Mouse (Mus musculus) cerebellum, adult 9-11 months (tissue): ENCODE measurements around the gene Ormdl3.
A peak's percentile ranks its signal among the peaks of the same experiment; 100 is the strongest.
"Not testable (repeated sequence)": the region's sequence is repeated elsewhere in the genome, so short reads cannot be mapped to it uniquely, and the experiment has no call there.

Source experiments
- DNase-seq: peaks from one replicate; pipeline ENCODE4 v3.0.0; 2022

Ormdl3 gene

GRCm38 (mm10) chr11:98586892-98587563 lies at the start of gene Ormdl3:
Ormdl3 (minus strand) TSS chr11:98587368.
- DNase-seq = peak; percentile 96

DNA sequence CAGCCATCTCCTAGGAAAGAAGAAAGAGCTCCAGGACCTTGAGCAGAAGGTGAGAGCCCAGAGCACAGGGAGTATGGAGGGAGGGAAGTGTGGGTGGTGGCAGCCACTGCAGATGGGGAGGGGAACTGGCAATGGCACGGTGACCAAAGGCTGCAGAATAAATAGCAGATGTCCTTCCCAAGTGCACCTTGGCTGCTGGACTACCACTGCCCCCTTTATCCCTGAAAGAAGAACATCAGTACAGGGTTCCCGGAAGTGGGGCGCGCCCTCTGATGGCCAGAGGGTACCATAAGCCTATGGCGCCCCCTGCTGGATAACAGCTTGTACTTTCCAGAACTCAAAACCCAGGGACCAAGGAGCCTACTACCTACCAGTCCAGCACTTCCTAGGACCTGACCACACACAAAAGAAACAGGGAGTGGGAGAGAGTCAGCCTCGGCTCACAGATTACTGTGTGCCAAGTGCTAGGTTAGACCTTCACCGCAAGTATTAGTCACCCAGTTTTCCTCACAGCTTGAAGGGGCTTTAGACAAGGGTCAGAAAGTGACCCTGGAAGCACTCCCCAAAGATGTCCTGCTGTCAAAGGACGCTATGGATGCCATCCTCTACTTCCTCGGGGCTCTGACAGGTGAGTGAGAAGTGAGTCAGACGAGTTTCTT lies 48.3 kb upstream of the Ormdl3 start:
- not testable (repeated sequence) for DNase-seq

DNA sequence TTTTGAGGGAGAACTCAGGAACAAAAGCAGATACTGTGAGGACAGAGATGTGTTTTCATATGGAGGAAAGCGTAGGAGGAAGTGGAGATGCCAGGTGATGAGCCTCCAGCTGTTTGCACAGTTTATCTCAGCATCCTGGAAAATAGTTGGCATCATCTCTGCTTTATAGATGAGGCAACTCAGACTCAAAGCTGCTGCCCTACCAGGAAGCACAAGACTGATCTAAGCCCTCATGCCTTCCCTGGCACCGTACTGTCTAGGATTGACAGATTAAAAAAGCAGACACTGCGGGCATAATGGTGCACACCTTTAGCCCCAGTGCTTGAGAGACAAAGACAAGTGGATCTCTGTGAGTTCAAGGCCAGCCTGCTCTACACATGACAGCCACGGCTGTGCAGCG lies 43.5 kb upstream of the Ormdl3 start:
- no peak for DNase-seq

- no peak for DNase-seq
Measured at GRCm38 (mm10) chr11:98628706-98629105, 41.5 kb upstream of the Ormdl3 start.

GRCm38 (mm10) chr11:98625611-98626410 lies 38.6 kb upstream of the Ormdl3 start, which contains the start of the genes Gm12355 and Gsdma3:
Gm12355 (minus strand) TSS chr11:98625661.
Gsdma3 (plus strand) TSS chr11:98626360.
- DNase-seq = no peak

- not testable (repeated sequence) for DNase-seq
Measured at GRCm38 (mm10) chr11:98624381-98624780, 37.2 kb upstream of the Ormdl3 start.

GRCm38 (mm10) chr11:98623981-98624380 lies 36.8 kb upstream of the Ormdl3 start:
- not testable (repeated sequence) for DNase-seq

DNA sequence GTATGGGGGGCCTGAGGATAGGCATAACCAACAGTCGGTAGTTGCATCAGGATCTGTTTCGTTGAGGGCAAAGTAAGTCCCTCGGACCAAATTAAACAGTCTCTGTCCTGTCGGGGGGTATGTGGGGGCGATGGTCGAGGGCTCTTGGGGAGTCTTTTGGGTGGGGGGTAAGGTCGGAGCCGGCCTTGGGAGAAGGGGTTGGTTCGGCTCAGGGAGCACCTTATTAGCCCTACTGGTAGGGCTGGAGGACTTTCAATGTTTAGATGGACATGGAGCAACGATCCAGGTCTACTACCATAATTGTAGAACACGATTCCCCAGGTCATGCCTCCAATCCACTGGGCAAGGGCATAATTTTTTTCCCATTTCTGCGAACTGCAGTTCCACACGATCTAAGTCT lies 33.6 kb upstream of the Ormdl3 start:
- DNase-seq = no peak

DNA sequence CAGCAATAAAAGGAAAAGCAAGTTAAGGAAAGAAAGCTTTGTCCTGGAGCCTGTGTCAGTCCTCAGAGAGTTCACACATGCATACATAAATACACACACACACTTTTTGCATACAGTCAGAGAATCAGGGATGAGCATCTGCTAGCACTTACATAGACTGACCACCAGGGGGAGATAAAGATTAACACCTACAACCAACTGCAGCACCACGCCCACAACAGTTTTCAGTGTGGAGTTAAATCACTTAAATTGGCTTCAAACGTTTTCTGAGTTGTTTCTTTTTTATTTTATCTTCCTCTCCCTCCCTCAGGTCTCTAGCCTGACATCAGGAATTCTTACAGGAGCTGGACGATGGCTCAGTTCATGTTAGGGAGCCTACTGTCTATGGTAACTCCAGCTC lies 19.6 kb upstream of the Ormdl3 start:
- DNase-seq = no peak

- DNase-seq = not testable (repeated sequence)
Measured at GRCm38 (mm10) chr11:98604911-98605310, 17.7 kb upstream of the Ormdl3 start.

- no peak for DNase-seq
Measured at GRCm38 (mm10) chr11:98603953-98604352, 16.8 kb upstream of the Ormdl3 start.

- no peak for DNase-seq
Measured at GRCm38 (mm10) chr11:98602090-98602690, 15.0 kb upstream of the Ormdl3 start.

DNA sequence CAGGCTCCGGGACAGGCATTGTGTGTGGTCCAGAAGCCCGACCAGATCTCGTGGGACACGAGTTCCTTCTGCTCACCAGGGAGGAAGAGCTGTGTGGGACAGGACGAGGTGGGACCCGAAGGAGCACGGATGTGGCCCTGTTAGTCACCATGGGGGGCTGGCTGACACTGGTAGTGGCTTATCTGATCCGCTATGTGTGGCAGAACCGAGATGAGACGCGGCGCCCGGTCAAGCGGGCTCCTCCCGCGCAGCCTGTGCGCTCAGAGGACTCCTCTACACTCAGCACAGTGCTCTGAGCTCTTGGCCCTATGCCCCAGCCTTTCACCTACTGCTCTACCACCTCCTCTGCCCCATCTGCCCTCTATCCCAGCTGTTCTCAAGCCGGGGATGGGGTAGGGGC lies 12.1 kb upstream of the Ormdl3 start:
- DNase-seq = no peak

GRCm38 (mm10) chr11:98598851-98599290 lies 11.7 kb upstream of the Ormdl3 start:
- DNase-seq = peak; percentile 78

- DNase-seq = no peak
Measured at GRCm38 (mm10) chr11:98597991-98598390, 10.8 kb upstream of the Ormdl3 start, which contains the start of gene Lrrc3c. Lrrc3c (plus strand) TSS chr11:98598291.

DNA sequence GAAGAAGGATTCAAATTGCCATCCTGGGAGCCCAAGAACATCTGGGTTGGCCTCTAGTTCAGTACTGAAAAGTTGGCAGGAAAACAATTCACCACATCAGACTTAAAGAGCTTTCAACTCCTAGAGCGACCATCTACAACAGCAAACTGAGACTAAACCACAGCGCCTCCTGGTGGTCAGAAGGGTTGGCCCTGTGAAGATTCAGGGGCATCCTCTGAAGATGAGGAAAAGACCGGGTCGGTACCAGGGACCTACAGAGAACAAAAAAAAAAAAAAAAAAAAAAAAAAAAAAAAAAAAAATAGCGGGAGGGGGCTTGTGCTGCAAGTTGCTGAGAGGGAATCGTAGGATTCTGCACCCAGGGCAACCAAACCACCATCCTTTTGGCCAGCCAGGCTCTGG lies 10.2 kb upstream of the Ormdl3 start:
- DNase-seq = no peak

DNA sequence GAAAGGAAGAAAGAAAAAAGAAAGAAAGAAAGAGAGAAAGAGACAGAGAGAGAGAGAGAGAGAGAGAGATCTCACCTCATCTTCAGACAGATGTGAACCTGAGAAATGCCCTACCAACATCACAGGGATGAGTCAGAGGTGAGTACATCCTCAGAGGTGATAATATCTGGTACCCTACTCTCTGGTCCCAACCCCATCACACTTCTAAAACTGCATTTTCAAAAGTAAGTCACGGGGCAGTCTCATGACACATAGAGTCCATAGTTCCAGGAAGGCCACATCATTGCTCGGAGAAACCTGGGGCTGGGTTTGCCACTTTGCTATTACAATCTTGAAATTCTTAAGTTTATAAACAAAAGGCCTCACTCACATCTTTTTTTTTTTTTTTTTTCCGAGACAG lies 8.8 kb upstream of the Ormdl3 start:
- DNase-seq = no peak

DNA sequence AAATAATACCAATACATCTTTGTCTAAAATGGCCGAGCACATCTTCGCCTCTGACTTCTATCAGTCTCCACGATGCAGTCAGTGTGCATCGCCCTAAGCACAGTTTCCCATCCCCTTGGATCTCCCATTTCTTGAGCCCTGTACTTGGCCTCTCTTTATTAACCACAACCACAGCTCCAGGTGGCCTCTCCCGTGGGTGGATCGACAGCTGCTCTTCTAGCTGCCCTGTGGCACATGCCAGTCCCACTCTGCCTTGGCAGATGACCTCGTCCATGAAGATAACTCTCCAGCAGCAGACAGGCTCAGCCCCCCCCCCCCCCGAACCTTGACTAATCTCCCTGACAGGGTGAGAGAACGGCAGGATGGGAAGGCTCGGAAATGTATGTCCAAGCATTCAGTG lies 8.3 kb upstream of the Ormdl3 start:
- DNase-seq = no peak

DNA sequence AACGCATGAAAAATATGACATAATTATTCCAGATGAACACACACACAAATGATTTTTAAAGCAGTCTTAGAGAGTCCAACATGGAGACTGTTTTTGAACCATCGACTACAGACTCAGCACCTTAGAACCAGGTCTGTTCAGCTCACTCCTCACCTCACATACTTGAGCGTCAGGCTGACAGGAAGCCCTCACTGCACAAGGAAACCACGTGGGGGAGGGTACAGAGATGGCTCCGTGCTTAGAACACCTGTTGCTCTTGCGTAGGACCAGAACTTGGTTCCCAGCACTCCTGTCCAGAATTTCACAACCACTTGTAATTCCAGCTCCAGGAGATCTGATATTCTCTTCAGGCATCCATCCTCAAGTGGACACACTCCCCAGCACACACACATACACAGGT lies 7.9 kb upstream of the Ormdl3 start:
- DNase-seq = no peak

DNA sequence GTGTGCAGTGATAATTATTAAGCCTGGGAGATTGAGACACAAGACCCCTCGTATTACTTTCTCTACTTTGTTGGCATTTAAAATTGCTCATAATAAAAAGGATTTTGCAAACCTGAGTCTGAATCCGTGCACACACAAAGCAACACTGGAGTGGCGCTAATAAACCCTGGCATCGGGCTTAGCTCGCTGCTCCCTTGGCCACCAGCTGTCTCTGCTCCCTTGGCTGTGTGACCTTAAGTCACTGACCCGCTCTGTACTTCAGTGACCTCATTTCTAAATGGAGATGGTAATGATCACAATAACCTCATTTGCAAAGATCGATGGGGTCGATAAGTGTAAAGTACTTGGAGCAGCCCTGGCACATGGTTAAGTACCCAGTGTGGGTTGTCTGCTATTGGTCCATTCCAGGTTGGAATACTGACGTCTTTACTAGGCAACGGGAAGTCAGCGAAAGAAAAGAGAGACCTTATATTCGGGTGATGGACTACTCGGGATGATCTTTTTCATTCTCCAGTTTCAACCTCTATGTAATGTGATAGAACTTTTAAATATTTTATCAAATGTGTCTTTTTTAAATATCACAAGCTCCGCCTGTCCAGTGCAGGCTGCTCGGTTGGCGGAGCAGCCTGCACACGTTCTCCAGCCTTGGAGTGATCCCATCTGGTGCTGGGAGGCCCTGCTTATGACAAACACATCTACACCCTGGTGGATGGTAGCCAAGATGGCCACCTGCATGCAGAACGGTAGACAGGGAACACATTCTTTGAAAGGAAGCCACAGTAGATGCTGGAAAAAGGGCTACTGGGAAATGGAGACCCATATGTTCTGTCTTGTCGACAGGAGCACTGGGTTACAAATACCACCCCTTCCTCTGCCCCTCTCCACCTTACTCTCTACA lies 3.6 kb upstream of the Ormdl3 start:
- DNase-seq = peak; percentile 74

DNA sequence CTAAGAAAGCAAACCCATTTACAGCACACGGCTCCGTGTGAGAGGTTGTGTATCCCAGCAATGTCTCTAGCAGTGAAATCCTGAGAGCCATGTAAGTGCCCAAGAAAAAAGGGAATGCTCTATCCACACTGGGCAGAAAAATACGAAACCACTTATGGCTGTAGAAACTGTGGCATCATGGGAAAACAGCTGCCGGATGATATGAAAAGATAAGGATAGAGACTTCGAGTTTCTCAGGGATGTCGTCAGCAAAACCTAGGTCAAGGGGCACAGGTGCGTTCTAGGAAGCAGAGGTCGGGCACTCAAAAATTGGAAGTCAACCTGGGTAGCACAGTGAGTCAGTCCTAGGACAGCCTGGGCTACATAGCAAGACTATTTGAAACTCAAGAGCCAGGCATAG lies 2.1 kb upstream of the Ormdl3 start:
- no peak for DNase-seq

- no peak for DNase-seq
Measured at GRCm38 (mm10) chr11:98588833-98589281, 1.7 kb upstream of the Ormdl3 start.
